Mouse (Mus musculus) embryonic facial prominence, embryonic 13.5 days (tissue): ENCODE data around the gene Gm49630. TPM values are rescaled to one million over a fixed set of nuclear protein-coding genes. Genes with fewer than 3 reads are reported as not detected.
"Not testable (repeated sequence)": the region's sequence is repeated elsewhere in the genome, so short reads cannot be mapped to it uniquely, and the experiment has no call there.

Source experiments
- ATAC-seq: fragments of 200-750 bp; cut with Nextera tagmentation; 2 replicates; pipeline ENCODE4 v1.8.0; 2017; ENCODE audit warnings: low read depth; ENCODE audit not compliant: insufficient number of reproducible peaks, insufficient read depth, low FRiP score, low TSS enrichment
- H3K27ac ChIP-seq: fragments of 300-500 bp; sonication (generic); 2 replicates; pipeline ENCODE4 v1.5.1; 2015; ENCODE audit warnings: moderate library complexity, mild to moderate bottlenecking, inconsistent platforms
- H3K27me3 ChIP-seq: fragments of 300-500 bp; sonication (generic); 2 replicates; pipeline ENCODE4 v1.6.1; 2015; ENCODE audit warnings: mild to moderate bottlenecking, inconsistent platforms
- H3K36me3 ChIP-seq: fragments of 300-500 bp; sonication (generic); 2 replicates; pipeline ENCODE4 v1.6.1; 2015; ENCODE audit warnings: mild to moderate bottlenecking, inconsistent platforms
- H3K4me1 ChIP-seq: fragments of 300-500 bp; sonication (generic); 2 replicates; pipeline ENCODE4 v1.6.1; 2015; ENCODE audit warnings: inconsistent platforms
- H3K4me2 ChIP-seq: fragments of 300-500 bp; sonication (generic); 2 replicates; pipeline ENCODE4 v1.6.1; 2015; ENCODE audit warnings: moderate library complexity, mild to moderate bottlenecking, inconsistent platforms
- H3K4me3 ChIP-seq: fragments of 300-500 bp; sonication (generic); 2 replicates; pipeline ENCODE4 v1.5.1; 2015; ENCODE audit warnings: mild to moderate bottlenecking, inconsistent platforms
- H3K9ac ChIP-seq: fragments of 300-500 bp; sonication (generic); 2 replicates; pipeline ENCODE4 v1.6.1; 2015; ENCODE audit warnings: mild to moderate bottlenecking, inconsistent platforms
- H3K9me3 ChIP-seq: fragments of 300-500 bp; sonication (generic); 2 replicates; pipeline ENCODE4 v1.6.1; 2016; ENCODE audit warnings: inconsistent platforms
- WGBS: fragments of 180-500 bp; shearing (Covaris S2); methylation state at CpG from one replicate; pipeline ENCODE4 v1.1.7; 2015; ENCODE audit warnings: mixed read lengths; 5-methylcytosine and 5-hydroxymethylcytosine counted together
- polyA plus RNA-seq: library from polyadenylated mRNA; unstranded; fragments of >200 nt; fragmentation: Nextera tagmentation; extraction: Ambion mirVana; gene quantifications from 2 replicates; pipeline ENCODE4 v1.2.1, GENCODE M21; 2015

Gm49630 gene
- polyA plus RNA-seq, result not detected in 2 replicates

DNA sequence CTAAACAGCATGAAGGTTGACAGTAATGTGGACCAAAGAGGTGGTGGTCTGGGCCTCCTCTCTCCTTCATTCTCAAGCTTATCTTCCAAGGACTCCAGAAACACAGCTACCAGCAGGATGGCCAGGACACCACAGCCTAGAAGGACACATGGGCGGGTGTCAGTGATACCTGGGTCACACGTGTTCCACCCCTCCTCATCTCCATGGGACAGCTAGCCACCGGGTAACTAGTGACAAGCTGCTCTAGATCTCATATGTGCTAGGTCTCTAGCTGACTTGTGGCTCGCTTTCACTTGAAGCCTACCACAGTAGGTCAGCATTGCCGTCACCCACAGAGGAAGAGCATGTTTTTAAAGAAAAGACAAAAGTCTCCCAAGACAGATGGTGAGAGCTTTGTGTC lies at the start of gene Gm49630:
TSS of gene Gm49630 (minus strand) at position 101 of the 400 bp plus-strand sequence.
- 87% methylated on average over 3 of the region's 5 CpGs for WGBS

GRCm38 (mm10) chr17:7420191-7420973 lies 48.6 kb upstream of the Gm49630 start:
- H3K4me3 ChIP-seq, H3K9ac ChIP-seq, H3K36me3 ChIP-seq, H3K27ac ChIP-seq, H3K9me3 ChIP-seq, H3K27me3 ChIP-seq, H3K4me1 ChIP-seq, H3K4me2 ChIP-seq: not testable (repeated sequence)
- WGBS, result 24% methylated on average over 3 of the region's 3 CpGs
- peak; percentile 75 for ATAC-seq

More for the DNA sequence above, at the start of gene Gm49630:
- not testable (repeated sequence) for H3K4me1 ChIP-seq, H3K4me3 ChIP-seq, H3K4me2 ChIP-seq, H3K27me3 ChIP-seq, ATAC-seq, H3K9ac ChIP-seq, H3K27ac ChIP-seq, H3K36me3 ChIP-seq, H3K9me3 ChIP-seq

- not testable (repeated sequence) for ATAC-seq, H3K27ac ChIP-seq, H3K36me3 ChIP-seq, H3K4me2 ChIP-seq, H3K9me3 ChIP-seq, H3K4me1 ChIP-seq, H3K4me3 ChIP-seq, H3K9ac ChIP-seq, H3K27me3 ChIP-seq
- 83% methylated on average over 8 of the region's 9 CpGs for WGBS
These were observed 43.0 kb upstream of the Gm49630 start for GRCm38 (mm10) chr17:7414601-7415310.

GRCm38 (mm10) chr17:7413336-7413735 lies 41.6 kb upstream of the Gm49630 start:
- WGBS, result 78% methylated on average over 8 of the region's 8 CpGs
- not testable (repeated sequence) for H3K4me2 ChIP-seq, H3K9ac ChIP-seq, H3K4me3 ChIP-seq, H3K4me1 ChIP-seq, H3K27ac ChIP-seq, H3K36me3 ChIP-seq, H3K27me3 ChIP-seq, ATAC-seq, H3K9me3 ChIP-seq

- not testable (repeated sequence) for H3K9ac ChIP-seq, ATAC-seq, H3K27ac ChIP-seq, H3K36me3 ChIP-seq, H3K4me3 ChIP-seq, H3K4me2 ChIP-seq, H3K4me1 ChIP-seq, H3K9me3 ChIP-seq, H3K27me3 ChIP-seq
- WGBS, result 77% methylated on average over 6 of the region's 6 CpGs
These were observed 28.0 kb upstream of the Gm49630 start for GRCm38 (mm10) chr17:7399770-7400169.

DNA sequence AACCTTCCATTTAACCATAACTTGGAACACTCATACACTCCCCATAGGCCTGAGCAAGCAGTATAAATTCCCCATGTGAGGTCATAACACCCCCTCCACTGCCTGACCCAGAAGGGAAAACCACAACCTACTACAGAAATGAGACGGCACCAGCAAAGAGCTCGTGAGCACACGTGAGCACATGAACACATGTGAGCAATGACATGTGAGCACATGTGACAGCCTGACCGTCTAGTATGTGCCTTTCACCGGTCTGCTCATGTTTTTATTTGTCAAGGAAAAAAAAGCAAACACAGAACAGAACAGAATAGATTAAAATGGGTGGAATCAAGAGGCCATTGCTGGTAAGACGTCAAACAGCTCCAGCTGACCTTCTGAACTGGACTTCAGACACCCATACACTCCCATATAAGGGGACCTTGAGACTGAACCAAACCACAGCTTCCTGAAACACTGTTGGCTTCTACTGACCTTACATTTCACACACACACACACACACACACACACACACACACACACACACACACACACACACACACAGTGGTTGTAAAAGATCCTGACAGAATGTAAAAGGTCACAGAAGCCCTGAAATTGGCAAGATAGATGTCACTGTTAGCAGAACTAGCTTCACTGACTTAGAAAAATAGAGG lies 26.5 kb upstream of the Gm49630 start:
- not testable (repeated sequence) for H3K27ac ChIP-seq, ATAC-seq, H3K36me3 ChIP-seq, H3K9me3 ChIP-seq, H3K27me3 ChIP-seq, H3K9ac ChIP-seq, H3K4me3 ChIP-seq, H3K4me2 ChIP-seq, H3K4me1 ChIP-seq
- 86% methylated on average over 6 of the region's 6 CpGs for WGBS

DNA sequence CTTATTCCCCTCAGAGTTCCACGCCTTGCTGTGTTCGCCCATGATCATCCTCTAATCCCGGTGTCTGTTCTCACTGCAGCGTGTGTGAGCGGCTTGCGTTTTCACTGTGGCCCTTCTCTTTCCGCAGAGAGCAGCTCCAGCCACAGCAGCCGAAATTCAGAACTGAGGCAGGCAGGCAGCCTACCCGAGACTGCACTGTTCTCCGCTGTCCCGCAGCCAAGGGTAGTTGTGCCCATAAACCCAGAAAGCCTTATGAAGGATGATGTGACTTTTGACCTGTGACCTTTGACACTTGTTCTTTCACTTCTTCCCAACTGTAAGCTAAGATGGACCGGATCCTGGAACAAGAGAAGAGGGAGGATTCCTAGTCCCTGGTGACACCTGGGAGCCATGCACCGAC lies 25.3 kb upstream of the Gm49630 start:
- H3K27me3 ChIP-seq, H3K4me1 ChIP-seq, H3K27ac ChIP-seq, ATAC-seq, H3K4me2 ChIP-seq, H3K4me3 ChIP-seq, H3K9ac ChIP-seq, H3K9me3 ChIP-seq, H3K36me3 ChIP-seq: not testable (repeated sequence)
- 87% methylated on average over 13 of the region's 13 CpGs for WGBS

GRCm38 (mm10) chr17:7396288-7396687 lies 24.5 kb upstream of the Gm49630 start:
- H3K9ac ChIP-seq, H3K4me1 ChIP-seq, H3K4me2 ChIP-seq, H3K9me3 ChIP-seq, ATAC-seq, H3K27ac ChIP-seq, H3K36me3 ChIP-seq, H3K27me3 ChIP-seq, H3K4me3 ChIP-seq: not testable (repeated sequence)
- no CpG with 5 or more reads among the region's 2 CpGs for WGBS

GRCm38 (mm10) chr17:7395671-7396070 lies 23.9 kb upstream of the Gm49630 start:
- not testable (repeated sequence) for ATAC-seq, H3K4me1 ChIP-seq, H3K9me3 ChIP-seq, H3K9ac ChIP-seq, H3K27ac ChIP-seq, H3K36me3 ChIP-seq, H3K4me3 ChIP-seq, H3K27me3 ChIP-seq, H3K4me2 ChIP-seq
- WGBS, result 92% methylated on average over 8 of the region's 8 CpGs

DNA sequence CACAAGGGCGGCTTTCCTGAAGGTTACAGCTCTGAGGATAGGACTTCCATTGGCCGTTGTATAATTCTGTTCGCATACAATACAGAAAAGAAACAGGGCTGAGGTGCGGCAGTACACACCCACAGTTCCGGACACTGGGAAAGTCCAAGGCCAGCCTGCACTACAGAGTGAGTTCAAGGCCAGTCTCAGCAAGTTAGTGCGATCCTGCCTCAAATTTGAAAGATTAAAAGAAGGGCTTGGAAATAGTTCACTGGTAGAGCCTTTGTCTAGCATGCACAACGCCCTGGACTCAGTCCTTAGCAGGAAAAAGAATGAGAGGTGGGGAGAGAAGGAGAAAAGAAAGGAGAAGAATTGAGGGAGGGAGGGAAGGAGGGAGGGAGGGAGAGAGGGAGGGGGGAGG lies 23.3 kb upstream of the Gm49630 start:
- not testable (repeated sequence) for H3K27ac ChIP-seq, H3K4me2 ChIP-seq, H3K36me3 ChIP-seq, H3K4me1 ChIP-seq, H3K27me3 ChIP-seq, H3K9ac ChIP-seq, H3K4me3 ChIP-seq, ATAC-seq, H3K9me3 ChIP-seq
- WGBS, result 92% methylated on average over 7 of the region's 7 CpGs

GRCm38 (mm10) chr17:7389898-7390297 lies 18.1 kb upstream of the Gm49630 start:
- not testable (repeated sequence) for ATAC-seq, H3K9ac ChIP-seq, H3K4me3 ChIP-seq, H3K27ac ChIP-seq, H3K9me3 ChIP-seq, H3K36me3 ChIP-seq, H3K4me2 ChIP-seq, H3K4me1 ChIP-seq, H3K27me3 ChIP-seq
- 50% methylated on average over 7 of the region's 7 CpGs for WGBS

GRCm38 (mm10) chr17:7388958-7389356 lies 17.2 kb upstream of the Gm49630 start:
- H3K4me1 ChIP-seq, H3K9me3 ChIP-seq, ATAC-seq, H3K4me2 ChIP-seq, H3K4me3 ChIP-seq, H3K36me3 ChIP-seq, H3K27me3 ChIP-seq, H3K9ac ChIP-seq, H3K27ac ChIP-seq: not testable (repeated sequence)
- WGBS, result 65% methylated on average over 8 of the region's 8 CpGs
